28 mouse cellular contexts compared by ENCODE assay signal in the genomic region with DNA sequence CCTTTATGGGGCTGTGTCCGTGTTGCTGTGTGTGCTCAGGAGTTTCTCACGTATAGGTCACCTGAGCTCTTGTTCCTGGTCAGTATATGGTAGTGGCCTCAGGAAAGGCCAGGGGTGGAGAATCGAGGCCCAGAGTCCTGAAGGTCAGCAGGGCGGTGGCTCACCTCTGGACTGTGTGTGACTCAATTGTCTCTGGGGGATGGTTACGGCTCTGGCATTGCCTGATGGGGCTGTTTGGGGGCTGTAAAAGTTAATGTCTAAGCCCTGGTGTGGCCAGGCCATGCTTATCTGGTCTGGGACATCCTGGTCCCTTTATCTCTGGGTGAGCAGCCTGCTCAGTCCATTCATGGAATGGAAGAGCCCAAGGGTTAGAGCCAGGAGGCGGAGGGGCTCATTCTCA. TPM values are rescaled to one million over a fixed set of nuclear protein-coding genes. Genes with fewer than 3 reads are reported as not detected.
DNase-seq lines count a peak whose midpoint lies in the region; ATAC-seq and TF ChIP-seq lines count a peak whose summit lies in the region.
"Had no signal": no experiment of that assay in that cellular context is flagged by ENCODE, and none has a peak within 500 bp of the region (broad histone marks: within the 10 kb centered on the region; RNA-seq: fewer than 3 reads in every experiment).

No protein-coding gene starts in this region.

- H3K4me3 ChIP-seq in gastrocnemius, adult 2 months = no peak overlapping the region
- H3K4me3 ChIP-seq in spleen, adult 2 months (ENCODE audit: extremely low read depth, insufficient read depth, insufficient read length) = no peak overlapping the region
- H3K4me3 ChIP-seq in liver, embryonic 16.5 days (ENCODE audit: low read depth, low read length) = no peak overlapping the region
- no peak overlapping the region for H3K4me3 ChIP-seq in hindbrain, embryonic 14.5 days (replicated peaks; ENCODE audit: low read length)
- H3K4me3 ChIP-seq in embryonic facial prominence, embryonic 10.5 days = no peak overlapping the region
- H3K4me3 ChIP-seq: embryonic facial prominence, embryonic 12.5 days; forebrain, embryonic 10.5 days; forebrain, embryonic 15.5 days; heart, embryonic 10.5 days; heart, embryonic 15.5 days; left cerebral cortex, adult 2 months; midbrain, embryonic 12.5 days had no signal

- 86% methylated on average over 6 of the region's 6 CpGs for WGBS in spleen, adult 2 months
- 43% methylated on average over 6 of the region's 6 CpGs for WGBS in liver, embryonic 16.5 days (ENCODE audit: insufficient replicate concordance)
- 91% methylated on average over 6 of the region's 6 CpGs for WGBS in hindbrain, embryonic 14.5 days
- WGBS in embryonic facial prominence, embryonic 10.5 days = 89% methylated on average over 6 of the region's 6 CpGs

- peaks cover 74% of the 10 kb centered on the region for H3K4me1 ChIP-seq in spleen, adult 2 months (ENCODE audit: control insufficient read depth, insufficient read depth, insufficient read length)
- peaks cover 33% of the 10 kb centered on the region for H3K4me1 ChIP-seq in liver, embryonic 16.5 days (ENCODE audit: control insufficient read depth, low read depth, low read length)
- H3K4me1 ChIP-seq in hindbrain, embryonic 14.5 days (replicated peaks; ENCODE audit: control insufficient read depth, insufficient read depth, low read length) = peaks cover 8% of the 10 kb centered on the region
- H3K4me1 ChIP-seq in embryonic facial prominence, embryonic 10.5 days = peaks cover 43% of the 10 kb centered on the region
- H3K4me1 ChIP-seq: forebrain, embryonic 15.5 days had no signal

- peak; percentile 54 for ATAC-seq in liver, embryonic 16.5 days (ENCODE audit: low read depth)
- ATAC-seq in hindbrain, embryonic 14.5 days (ENCODE audit: low FRiP score) = no peak
- ATAC-seq: forebrain, embryonic 15.5 days; hindbrain, postnatal 0 days; Patski had no signal

- no peak for DNase-seq in gastrocnemius, adult 2 months
- DNase-seq in gastrocnemius, postnatal 25 days = no peak
- no peak for DNase-seq in spleen, adult 2 months (ENCODE audit: low read depth in 1 of 2, low spot score in 2 of 2)
- DNase-seq in spleen, postnatal 4 days (ENCODE audit: low spot score in 2 of 2) = no peak
- no peak for DNase-seq in kidney, postnatal 14 days
- DNase-seq in hindbrain, embryonic 14.5 days (ENCODE audit: low spot score) = no peak
- no peak for DNase-seq in embryonic facial prominence, embryonic 10.5 days (ENCODE audit: low spot score)
- DNase-seq: adrenal gland, postnatal 10 days; cerebellum, adult 9-10 months; cerebellum, postnatal 36 days; kidney, adult 11 months; kidney, postnatal 25 days; left cerebral cortex, postnatal 4 days; lung, embryonic 14.5 days; thymus, adult 18-20 months; thymus, postnatal 25 days had no signal

- peak overlapping the region; percentile 38; the same call in 1 of the 2 replicates for H3K27ac ChIP-seq in gastrocnemius, adult 2 months
- 0 out of 2 replicates have a peak overlapping the region, but pooled peaks have one; percentile 1 for H3K27ac ChIP-seq in spleen, adult 2 months (ENCODE audit: insufficient read depth, low read length)
- no peak overlapping the region for H3K27ac ChIP-seq in liver, embryonic 16.5 days (ENCODE audit: low read length)
- H3K27ac ChIP-seq in hindbrain, embryonic 14.5 days = no peak overlapping the region
- no peak overlapping the region for H3K27ac ChIP-seq in embryonic facial prominence, embryonic 10.5 days (replicated peaks)
- H3K27ac ChIP-seq: embryonic facial prominence, embryonic 12.5 days; forebrain, embryonic 10.5 days; forebrain, embryonic 15.5 days; heart, embryonic 15.5 days; hindbrain, postnatal 0 days; left cerebral cortex, adult 2 months; midbrain, embryonic 12.5 days had no signal

- H3K9me3 ChIP-seq in liver, embryonic 16.5 days (replicated peaks; ENCODE audit: control insufficient read depth, low read length) = no peaks in the 10 kb centered on the region
- no peaks in the 10 kb centered on the region for H3K9me3 ChIP-seq in hindbrain, embryonic 14.5 days (ENCODE audit: control insufficient read depth, low read length)
- H3K9me3 ChIP-seq in embryonic facial prominence, embryonic 10.5 days = no peaks in the 10 kb centered on the region
- H3K9me3 ChIP-seq: embryonic facial prominence, embryonic 12.5 days; forebrain, embryonic 10.5 days; forebrain, embryonic 15.5 days; heart, embryonic 10.5 days; heart, embryonic 15.5 days; midbrain, embryonic 12.5 days had no signal

- no peak for TF ChIP-seq CTCF in gastrocnemius, adult 2 months (IDR thresholded peaks at IDR 0.05)
- no peak for TF ChIP-seq CTCF in spleen, adult 2 months (IDR thresholded peaks at IDR 0.05; ENCODE audit: extremely low read depth, insufficient read depth, insufficient read length, insufficient replicate concordance)

- H3K9ac ChIP-seq in liver, embryonic 16.5 days (ENCODE audit: low read depth, low read length) = no peak overlapping the region
- H3K9ac ChIP-seq in hindbrain, embryonic 14.5 days = no peak overlapping the region
- H3K9ac ChIP-seq: embryonic facial prominence, embryonic 12.5 days; forebrain, embryonic 15.5 days; heart, embryonic 15.5 days; lung, embryonic 14.5 days; midbrain, embryonic 12.5 days had no signal

- intact Hi-C loops in gastrocnemius, adult 2 months (cut with DNase I) = no loop called here

- peaks cover 5% of the 10 kb centered on the region for H3K36me3 ChIP-seq in spleen, adult 2 months (ENCODE audit: control insufficient read depth, insufficient read depth, low read length)
- H3K36me3 ChIP-seq in liver, embryonic 16.5 days (ENCODE audit: control insufficient read depth, insufficient read depth) = no peaks in the 10 kb centered on the region
- no peaks in the 10 kb centered on the region for H3K36me3 ChIP-seq in hindbrain, embryonic 14.5 days (replicated peaks; ENCODE audit: control insufficient read depth, insufficient read depth)
- H3K36me3 ChIP-seq in embryonic facial prominence, embryonic 10.5 days (replicated peaks) = no peaks in the 10 kb centered on the region
- H3K36me3 ChIP-seq: embryonic facial prominence, embryonic 12.5 days; forebrain, embryonic 10.5 days; forebrain, embryonic 15.5 days; heart, embryonic 10.5 days; heart, embryonic 15.5 days; midbrain, embryonic 12.5 days had no signal

- no peak overlapping the region for H3K4me2 ChIP-seq in liver, embryonic 16.5 days (ENCODE audit: low read depth, low read length)
- H3K4me2 ChIP-seq in hindbrain, embryonic 14.5 days (replicated peaks) = no peak overlapping the region
- H3K4me2 ChIP-seq: embryonic facial prominence, embryonic 12.5 days; forebrain, embryonic 15.5 days; heart, embryonic 15.5 days; lung, embryonic 14.5 days; midbrain, embryonic 12.5 days had no signal

- no peak for TF ChIP-seq POLR2A in spleen, adult 2 months (IDR thresholded peaks at IDR 0.05; ENCODE audit: low read depth, low read length)

- no peaks in the 10 kb centered on the region for H3K27me3 ChIP-seq in spleen, adult 2 months (ENCODE audit: control insufficient read depth, insufficient read depth, low read length)
- H3K27me3 ChIP-seq in liver, embryonic 16.5 days (ENCODE audit: control insufficient read depth, insufficient read depth, low read depth, low read length) = no peaks in the 10 kb centered on the region
- H3K27me3 ChIP-seq in hindbrain, embryonic 14.5 days (ENCODE audit: control insufficient read depth, insufficient read depth, low read length) = no peaks in the 10 kb centered on the region
- no peaks in the 10 kb centered on the region for H3K27me3 ChIP-seq in embryonic facial prominence, embryonic 10.5 days (replicated peaks; ENCODE audit: low read depth, poor library complexity, severe bottlenecking)
- H3K27me3 ChIP-seq: CH12.LX; embryonic facial prominence, embryonic 12.5 days; forebrain, embryonic 15.5 days; heart, embryonic 15.5 days; midbrain, embryonic 12.5 days; Patski had no signal

RNA-seq across cellular contexts. Expression of gene Stk10, which starts 33.1 kb away (rescaled TPM):
- 1 to 10 TPM; 1.9 to 3.8 TPM for total RNA-seq in gastrocnemius, adult 2 months (2021)
- total RNA-seq in gastrocnemius, postnatal 25 days (2021) = 1 to 10 TPM; 2.6 to 3.2 TPM
- 82.8 and 87.0 TPM in 2 replicates for polyA plus RNA-seq in spleen, adult 2 months (2012; rRNA removed)
- polyA plus RNA-seq in liver, embryonic 16.5 days (2015; fragmentation: Nextera tagmentation; extraction: Ambion mirVana) = 3.6 and 4.8 TPM in 2 replicates
- polyA plus RNA-seq in hindbrain, embryonic 14.5 days (2014; fragmentation: Nextera tagmentation; extraction: Ambion mirVana) = 1.8 and 2.2 TPM in 2 replicates
- 2.2 and 3.0 TPM in 2 replicates for polyA plus RNA-seq in embryonic facial prominence, embryonic 10.5 days (2016; fragmentation: Nextera tagmentation; extraction: Ambion mirVana)

RNA-seq across cellular contexts. Expression of gene Efcab9, which starts 34.3 kb away (rescaled TPM):
- total RNA-seq in gastrocnemius, adult 2 months (2021) = 1 to 10 TPM; 1.0 to 2.0 TPM
- total RNA-seq in gastrocnemius, postnatal 25 days (2021) = 1 to 10 TPM in 1 of 2 experiments, under 1 TPM in 1; 0.75 to 1.0 TPM
- polyA plus RNA-seq in spleen, adult 2 months (2012; rRNA removed) = 0.16 and 0.54 TPM in 2 replicates
- 0.13 and 0.34 TPM in 2 replicates for polyA plus RNA-seq in liver, embryonic 16.5 days (2015; fragmentation: Nextera tagmentation; extraction: Ambion mirVana)
- not detected in 2 replicates for polyA plus RNA-seq in hindbrain, embryonic 14.5 days (2014; fragmentation: Nextera tagmentation; extraction: Ambion mirVana)
- 0.39 TPM in 1 of 2 replicates, not detected in the other for polyA plus RNA-seq in embryonic facial prominence, embryonic 10.5 days (2016; fragmentation: Nextera tagmentation; extraction: Ambion mirVana)
- total RNA-seq: hindbrain, postnatal 0 days had no signal
- polyA plus RNA-seq: heart, embryonic 10.5 days; hindbrain, postnatal 0 days; neural tube, embryonic 14.5 days had no signal

Comparison
In these comparisons a context has a peak if more than half of its experiments do, and no peak if none do; other contexts are left out.
1. H3K27ac ChIP-seq: peak in gastrocnemius, adult 2 months (single experiment) and spleen, adult 2 months (single experiment); none in liver, embryonic 16.5 days (single experiment), hindbrain, embryonic 14.5 days (single experiment) and embryonic facial prominence, embryonic 10.5 days (single experiment).
2. RNA of gene Stk10, which starts 33.1 kb away (polyA plus RNA-seq): 82.8 to 87.0 TPM in spleen, adult 2 months; 3.6 to 4.8 TPM in liver, embryonic 16.5 days, 2.2 to 3.0 TPM in embryonic facial prominence, embryonic 10.5 days and 1.8 to 2.2 TPM in hindbrain, embryonic 14.5 days; every median in the first group is over 10 times any median in the second.